Mouse (Mus musculus) megakaryocyte, embryonic 14.5 days (primary cell): ENCODE results near the gene Gm5901. TPM values are rescaled to one million over a fixed set of nuclear protein-coding genes. Genes with fewer than 3 reads are reported as not detected.

Experiments used
- H3K27me3 ChIP-seq: replicated peaks from 2 replicates; pipeline ENCODE3; 2012; ENCODE audit warnings: inconsistent platforms
- H3K36me3 ChIP-seq: replicated peaks from 2 replicates; pipeline ENCODE3; 2012; ENCODE audit warnings: low read length, inconsistent platforms, mixed read lengths
- H3K4me1 ChIP-seq: 2 replicates; pipeline ENCODE4 v1.6.1; 2012; ENCODE audit warnings: inconsistent platforms
- H3K4me3 ChIP-seq: replicated peaks from 2 replicates; pipeline ENCODE3; 2012; ENCODE audit warnings: moderate library complexity, mild to moderate bottlenecking, inconsistent platforms
- H3K9me3 ChIP-seq: 2 replicates; pipeline ENCODE4 v1.6.1; 2012; ENCODE audit warnings: inconsistent platforms
- FLI1 ChIP-seq: IDR thresholded peaks from 2 replicates; pipeline ENCODE4 v1.6.1; 2012; ENCODE audit warnings: low read length, inconsistent platforms, mixed read lengths
- GATA1 ChIP-seq: IDR thresholded peaks from 3 replicates; pipeline ENCODE4 v1.6.1; 2012; ENCODE audit warnings: mixed read lengths, low read length, inconsistent platforms, borderline replicate concordance
- polyA plus RNA-seq: library from polyadenylated mRNA; stranded (reverse); fragments of >175 nt; gene quantifications from 2 replicates; pipeline ENCODE4 v1.2.3, GENCODE M21; 2012; ENCODE audit warnings: low replicate concordance; ENCODE audit not compliant: insufficient read depth

Gm5901 gene
- polyA plus RNA-seq, 1 experiment: not detected

- TF ChIP-seq GATA1: no peak
- H3K4me3 ChIP-seq: no peak overlapping the region
- peaks cover 41% of the 10 kb centered on the region for H3K36me3 ChIP-seq
- H3K9me3 ChIP-seq: no peaks in the 10 kb centered on the region
- H3K4me1 ChIP-seq: peaks cover 24% of the 10 kb centered on the region
- no peaks in the 10 kb centered on the region for H3K27me3 ChIP-seq
Observed at GRCm38 (mm10) chr7:105372912-105373311, 1.9 kb upstream of the Gm5901 start.

GRCm38 (mm10) chr7:105373509-105373908, 1.3 kb upstream of the Gm5901 start:
- TF ChIP-seq GATA1 (no peak), FLI1 (no peak)
- H3K4me3 ChIP-seq: peak overlapping the region; percentile 34
- H3K4me1 ChIP-seq: peaks cover 24% of the 10 kb centered on the region
- no peaks in the 10 kb centered on the region for H3K9me3 ChIP-seq
- no peaks in the 10 kb centered on the region for H3K27me3 ChIP-seq
- peaks cover 47% of the 10 kb centered on the region for H3K36me3 ChIP-seq

GRCm38 (mm10) chr7:105373976-105374375, 862 bp upstream of the Gm5901 start:
- H3K4me1 ChIP-seq: peaks cover 24% of the 10 kb centered on the region

GRCm38 (mm10) chr7:105380329-105380728, 5.5 kb downstream of the Gm5901 start:
- no peaks in the 10 kb centered on the region for H3K9me3 ChIP-seq
- H3K4me1 ChIP-seq: no peaks in the 10 kb centered on the region
- TF ChIP-seq FLI1 (no peak), GATA1 (no peak)
- H3K27me3 ChIP-seq: no peaks in the 10 kb centered on the region
- peaks cover 99% of the 10 kb centered on the region for H3K36me3 ChIP-seq
- no peak overlapping the region for H3K4me3 ChIP-seq

More at GRCm38 (mm10) chr7:105373976-105374375, 862 bp upstream of the Gm5901 start:
- H3K4me3 ChIP-seq: no peak overlapping the region
- H3K27me3 ChIP-seq: no peaks in the 10 kb centered on the region
- peaks cover 51% of the 10 kb centered on the region for H3K36me3 ChIP-seq
- H3K9me3 ChIP-seq: no peaks in the 10 kb centered on the region
- TF ChIP-seq FLI1: no peak
- no peak for TF ChIP-seq GATA1

- H3K36me3 ChIP-seq: peaks cover 90% of the 10 kb centered on the region
- no peaks in the 10 kb centered on the region for H3K9me3 ChIP-seq
- H3K4me3 ChIP-seq: no peak overlapping the region
- TF ChIP-seq FLI1: no peak
- TF ChIP-seq GATA1: no peak
- no peaks in the 10 kb centered on the region for H3K27me3 ChIP-seq
- H3K4me1 ChIP-seq: no peaks in the 10 kb centered on the region
Observed at GRCm38 (mm10) chr7:105387696-105388095, 12.9 kb downstream of the Gm5901 start.

GRCm38 (mm10) chr7:105390236-105390635, 15.4 kb downstream of the Gm5901 start:
- H3K9me3 ChIP-seq: no peaks in the 10 kb centered on the region
- peaks cover 74% of the 10 kb centered on the region for H3K36me3 ChIP-seq
- TF ChIP-seq GATA1 (no peak), FLI1 (no peak)
- no peak overlapping the region for H3K4me3 ChIP-seq
- H3K27me3 ChIP-seq: no peaks in the 10 kb centered on the region
- H3K4me1 ChIP-seq: peaks cover 2% of the 10 kb centered on the region; the same call in 1 of the 2 replicates

GRCm38 (mm10) chr7:105394606-105395005, 19.8 kb downstream of the Gm5901 start:
- H3K4me1 ChIP-seq: peaks cover 43% of the 10 kb centered on the region
- no peaks in the 10 kb centered on the region for H3K27me3 ChIP-seq
- TF ChIP-seq FLI1: no peak
- no peak for TF ChIP-seq GATA1
- peaks cover 34% of the 10 kb centered on the region for H3K36me3 ChIP-seq
- no peaks in the 10 kb centered on the region for H3K9me3 ChIP-seq
- no peak overlapping the region for H3K4me3 ChIP-seq

GRCm38 (mm10) chr7:105395131-105395820, 20.4 kb downstream of the Gm5901 start:
- peaks cover 27% of the 10 kb centered on the region for H3K36me3 ChIP-seq
- TF ChIP-seq FLI1 (no peak), GATA1 (no peak)
- no peaks in the 10 kb centered on the region for H3K27me3 ChIP-seq
- H3K4me1 ChIP-seq: peaks cover 44% of the 10 kb centered on the region
- no peak overlapping the region for H3K4me3 ChIP-seq
- no peaks in the 10 kb centered on the region for H3K9me3 ChIP-seq

GRCm38 (mm10) chr7:105396126-105396525, 21.3 kb downstream of the Gm5901 start:
- H3K36me3 ChIP-seq: peaks cover 25% of the 10 kb centered on the region
- H3K27me3 ChIP-seq: no peaks in the 10 kb centered on the region
- TF ChIP-seq GATA1 (no peak), FLI1 (no peak)
- H3K4me3 ChIP-seq: peak overlapping the region; percentile 46
- H3K9me3 ChIP-seq: no peaks in the 10 kb centered on the region
- H3K4me1 ChIP-seq: peaks cover 49% of the 10 kb centered on the region

GRCm38 (mm10) chr7:105399058-105399934, 24.5 kb downstream of the Gm5901 start:
- Histone ChIP-seq H3K9me3 (no peaks in the 10 kb centered on the region), H3K4me3 (peak overlapping the region; percentile 98), H3K27me3 (peaks cover under 1% of the 10 kb centered on the region), H3K4me1 (peaks cover 49% of the 10 kb centered on the region), H3K36me3 (peaks cover 6% of the 10 kb centered on the region)
- no peak for TF ChIP-seq FLI1
- TF ChIP-seq GATA1: no peak
